Mouse (Mus musculus) gastrocnemius, adult 18-20 months (tissue): Measurements from ENCODE around the gene Dusp1. TPM values are rescaled to one million over a fixed set of nuclear protein-coding genes. Genes with fewer than 3 reads are reported as not detected.
A peak's percentile ranks its signal among the peaks of the same experiment; 100 is the strongest.

Source experiments
- DNase-seq: peaks from one replicate; pipeline ENCODE4 v3.0.0; 2021; ENCODE audit warnings: low spot score
- total RNA-seq, 2 experiments: library from RNA; stranded (reverse); gene quantifications; 2 replicates each; pipeline ENCODE4 v1.2.3; 2021

Gene Dusp1
- total RNA-seq, 2 experiments from 2014 or later: 66.1 to 117 TPM

GRCm38 (mm10) chr17:26584558-26585136 is 22.7 kb upstream of the Dusp1 start:
- peak; percentile 83 for DNase-seq

- DNase-seq: no peak
Observed at GRCm38 (mm10) chr17:26584063-26584462, 22.1 kb upstream of the Dusp1 start.

GRCm38 (mm10) chr17:26583606-26584005 is 21.7 kb upstream of the Dusp1 start:
- no peak for DNase-seq

GRCm38 (mm10) chr17:26583056-26583455 is 21.1 kb upstream of the Dusp1 start:
- no peak for DNase-seq

GRCm38 (mm10) chr17:26582297-26582696 is 20.4 kb upstream of the Dusp1 start:
- DNase-seq: peak; percentile 55

GRCm38 (mm10) chr17:26580873-26581401 is 19.0 kb upstream of the Dusp1 start:
- no peak for DNase-seq

- no peak for DNase-seq
Observed at GRCm38 (mm10) chr17:26579396-26579795, 17.5 kb upstream of the Dusp1 start.

- DNase-seq: no peak
Observed at GRCm38 (mm10) chr17:26578771-26579170, 16.8 kb upstream of the Dusp1 start.

- DNase-seq: no peak
Observed at GRCm38 (mm10) chr17:26578162-26578561, 16.2 kb upstream of the Dusp1 start.

GRCm38 (mm10) chr17:26577309-26577708 is 15.4 kb upstream of the Dusp1 start:
- DNase-seq: no peak

GRCm38 (mm10) chr17:26576833-26577232 is 14.9 kb upstream of the Dusp1 start:
- DNase-seq: peak; percentile 86

GRCm38 (mm10) chr17:26575786-26576690 is 14.1 kb upstream of the Dusp1 start:
- DNase-seq: no peak

- DNase-seq: no peak
Observed at GRCm38 (mm10) chr17:26574701-26575100, 12.8 kb upstream of the Dusp1 start.

GRCm38 (mm10) chr17:26574118-26574517 is 12.2 kb upstream of the Dusp1 start:
- peak; percentile 52 for DNase-seq

- DNase-seq: no peak
Observed at GRCm38 (mm10) chr17:26572265-26572664, 10.3 kb upstream of the Dusp1 start.

GRCm38 (mm10) chr17:26571377-26571776 is 9.4 kb upstream of the Dusp1 start:
- DNase-seq: peak; percentile 69

- no peak for DNase-seq
Observed at GRCm38 (mm10) chr17:26570651-26571118, 8.8 kb upstream of the Dusp1 start.

- no peak for DNase-seq
Observed at GRCm38 (mm10) chr17:26569594-26570350, 7.8 kb upstream of the Dusp1 start.

- no peak for DNase-seq
Observed at GRCm38 (mm10) chr17:26567818-26568173, 5.9 kb upstream of the Dusp1 start.

- no peak for DNase-seq
Observed at GRCm38 (mm10) chr17:26567142-26567817, 5.4 kb upstream of the Dusp1 start.

- no peak for DNase-seq
Observed at GRCm38 (mm10) chr17:26564439-26564838, 2.5 kb upstream of the Dusp1 start.
